11 mouse cellular contexts compared by ENCODE assay signal in the genomic region with DNA sequence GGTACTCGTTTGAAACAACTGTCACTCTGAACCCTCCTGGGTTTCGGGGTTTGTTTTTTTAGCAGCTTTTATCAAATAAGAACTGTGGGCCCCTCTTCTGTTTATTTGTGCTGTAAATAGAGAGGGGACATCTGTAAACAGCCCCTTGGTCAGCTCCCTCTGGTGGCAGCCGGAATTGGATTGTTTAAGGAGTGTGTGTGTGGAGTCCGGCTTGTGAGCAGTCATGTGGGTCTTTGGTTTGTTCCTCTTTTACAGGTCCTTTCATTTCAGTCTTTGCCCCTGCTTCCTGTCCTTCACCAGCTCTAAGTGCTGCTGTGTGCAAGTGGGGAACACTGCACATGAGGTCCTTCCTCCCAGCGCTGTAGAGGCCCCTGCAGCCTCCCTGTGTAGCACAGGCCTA. TPM values are rescaled to one million over a fixed set of nuclear protein-coding genes. Genes with fewer than 3 reads are reported as not detected.
DNase-seq lines count a peak whose midpoint lies in the region; ATAC-seq and TF ChIP-seq lines count a peak whose summit lies in the region.
"Had no signal": no experiment of that assay in that cellular context is flagged by ENCODE, and none has a peak within 500 bp of the region (broad histone marks: within the 10 kb centered on the region; RNA-seq: fewer than 3 reads in every experiment).

No protein-coding gene starts in this region.

- DNase-seq in layer of hippocampus, adult 9-11 months: peak; percentile 76
- DNase-seq in layer of hippocampus, postnatal 36 days: no peak
- DNase-seq in cerebellum, postnatal 25 days: no peak
- no peak for DNase-seq in MN1 (ENCODE audit: low spot score)
- DNase-seq: kidney, adult 11 months; thymus, postnatal 14 days had no signal

- no peak for TF ChIP-seq POLR2A in ES-Bruce4 (IDR thresholded peaks at IDR 0.05; ENCODE audit: insufficient read depth, low read length)

- peaks cover 5% of the 10 kb centered on the region; the same call in 1 of the 2 replicates for H3K36me3 ChIP-seq in ES-Bruce4 (ENCODE audit: control insufficient read depth, insufficient read depth, low read length, poor library complexity, severe bottlenecking)

- H3K4me3 ChIP-seq in ES-Bruce4 (ENCODE audit: low read depth, low read length): no peak overlapping the region
- H3K4me3 ChIP-seq: lung, embryonic 15.5 days had no signal

- H3K9me3 ChIP-seq in ES-Bruce4 (replicated peaks; ENCODE audit: control insufficient read depth, insufficient read depth, low read length, poor library complexity, severe bottlenecking): no peaks in the 10 kb centered on the region
- H3K9me3 ChIP-seq: lung, embryonic 15.5 days had no signal

- no peak overlapping the region for H3K9ac ChIP-seq in ES-Bruce4 (ENCODE audit: low read depth, poor library complexity, severe bottlenecking)
- H3K9ac ChIP-seq: lung, embryonic 15.5 days had no signal

- H3K27ac ChIP-seq in ES-Bruce4 (ENCODE audit: insufficient read depth, low read length): no peak overlapping the region
- H3K27ac ChIP-seq: lung, embryonic 15.5 days had no signal

- no peaks in the 10 kb centered on the region for H3K27me3 ChIP-seq in ES-Bruce4 (ENCODE audit: control insufficient read depth, insufficient read depth, low read length, poor library complexity, severe bottlenecking)
- H3K27me3 ChIP-seq: lung, embryonic 15.5 days had no signal

- no peaks in the 10 kb centered on the region for H3K4me1 ChIP-seq in ES-Bruce4 (ENCODE audit: control insufficient read depth, insufficient read depth, low read length)

- TF ChIP-seq EP300 in ES-Bruce4 (IDR thresholded peaks at IDR 0.05; ENCODE audit: insufficient read depth, low read depth, low read length): no peak

- peak; percentile 10 for TF ChIP-seq CTCF in ES-Bruce4 (IDR thresholded peaks at IDR 0.05; ENCODE audit: low read depth, low read length)

- ATAC-seq in granulocyte monocyte progenitor cell, adult 5-6 weeks (replicated peaks; ENCODE audit: poor library complexity, severe bottlenecking): peak; percentile 94
- peak; percentile 66 for ATAC-seq in neutrophil, adult 5-6 weeks (ENCODE audit: extremely low read depth, insufficient number of reproducible peaks, low FRiP score, poor library complexity, severe bottlenecking)

RNA-seq across cellular contexts. Expression of a gene that starts 12.1 kb away (rescaled TPM):
- under 1 TPM; 0.58 to 0.75 TPM for total RNA-seq in layer of hippocampus, postnatal 36 days (2021)
- polyA plus RNA-seq in ES-Bruce4 (2011; ENCODE audit: insufficient read depth, insufficient read length, low read depth, missing spikeins): 0.75 TPM in 1 of 2 replicates, not detected in the other
- not detected in 2 replicates for total RNA-seq in granulocyte monocyte progenitor cell, adult 5-6 weeks (2014; fragmentation: Nextera tagmentation)
- not detected in 2 replicates for total RNA-seq in granulocyte monocyte progenitor cell, adult 5-6 weeks (2017)
- total RNA-seq in neutrophil, adult 5-6 weeks (2017): not detected in 2 replicates
- total RNA-seq: gastrocnemius, postnatal 4 days had no signal

RNA-seq across cellular contexts. Expression of a gene that starts 19.7 kb away (rescaled TPM):
- not detected for total RNA-seq in layer of hippocampus, postnatal 36 days (2021)
- not detected in 2 replicates for polyA plus RNA-seq in ES-Bruce4 (2011; ENCODE audit: insufficient read depth, insufficient read length, low read depth, missing spikeins)
- not detected in 2 replicates for total RNA-seq in granulocyte monocyte progenitor cell, adult 5-6 weeks (2014; fragmentation: Nextera tagmentation)
- total RNA-seq in granulocyte monocyte progenitor cell, adult 5-6 weeks (2017): not detected in 2 replicates
- total RNA-seq in neutrophil, adult 5-6 weeks (2017): 0.74 and 1.5 TPM in 2 replicates
- total RNA-seq: gastrocnemius, postnatal 4 days had no signal
- polyA plus RNA-seq: lung, embryonic 15.5 days had no signal

RNA-seq across cellular contexts. Expression of a gene that starts 47.9 kb away (rescaled TPM):
- 10 to 100 TPM; 23.3 to 28.9 TPM for total RNA-seq in layer of hippocampus, postnatal 36 days (2021)
- 8.5 and 21.5 TPM in 2 replicates for polyA plus RNA-seq in ES-Bruce4 (2011; ENCODE audit: insufficient read depth, insufficient read length, low read depth, missing spikeins)
- total RNA-seq in granulocyte monocyte progenitor cell, adult 5-6 weeks (2014; fragmentation: Nextera tagmentation): 14.8 and 18.2 TPM in 2 replicates
- total RNA-seq in granulocyte monocyte progenitor cell, adult 5-6 weeks (2017): 7.2 and 7.4 TPM in 2 replicates
- total RNA-seq in neutrophil, adult 5-6 weeks (2017): 5.5 and 11.9 TPM in 2 replicates

RNA-seq across cellular contexts. Expression of a gene that starts 48.9 kb away (rescaled TPM):
- total RNA-seq in layer of hippocampus, postnatal 36 days (2021): 10 to 100 TPM; 39.9 to 46.6 TPM
- polyA plus RNA-seq in ES-Bruce4 (2011; ENCODE audit: insufficient read depth, insufficient read length, low read depth, missing spikeins): 52.4 and 54.9 TPM in 2 replicates
- 31.4 and 39.4 TPM in 2 replicates for total RNA-seq in granulocyte monocyte progenitor cell, adult 5-6 weeks (2014; fragmentation: Nextera tagmentation)
- total RNA-seq in granulocyte monocyte progenitor cell, adult 5-6 weeks (2017): 28.2 and 64.7 TPM in 2 replicates
- total RNA-seq in neutrophil, adult 5-6 weeks (2017): 37.3 and 37.5 TPM in 2 replicates
